Mouse (Mus musculus) right cerebral cortex, postnatal 25 days (tissue): ENCODE data around the gene Inmt.

Source experiments
- DNase-seq: peaks from one replicate; pipeline ENCODE4 v3.0.0; 2022

Inmt gene

DNA sequence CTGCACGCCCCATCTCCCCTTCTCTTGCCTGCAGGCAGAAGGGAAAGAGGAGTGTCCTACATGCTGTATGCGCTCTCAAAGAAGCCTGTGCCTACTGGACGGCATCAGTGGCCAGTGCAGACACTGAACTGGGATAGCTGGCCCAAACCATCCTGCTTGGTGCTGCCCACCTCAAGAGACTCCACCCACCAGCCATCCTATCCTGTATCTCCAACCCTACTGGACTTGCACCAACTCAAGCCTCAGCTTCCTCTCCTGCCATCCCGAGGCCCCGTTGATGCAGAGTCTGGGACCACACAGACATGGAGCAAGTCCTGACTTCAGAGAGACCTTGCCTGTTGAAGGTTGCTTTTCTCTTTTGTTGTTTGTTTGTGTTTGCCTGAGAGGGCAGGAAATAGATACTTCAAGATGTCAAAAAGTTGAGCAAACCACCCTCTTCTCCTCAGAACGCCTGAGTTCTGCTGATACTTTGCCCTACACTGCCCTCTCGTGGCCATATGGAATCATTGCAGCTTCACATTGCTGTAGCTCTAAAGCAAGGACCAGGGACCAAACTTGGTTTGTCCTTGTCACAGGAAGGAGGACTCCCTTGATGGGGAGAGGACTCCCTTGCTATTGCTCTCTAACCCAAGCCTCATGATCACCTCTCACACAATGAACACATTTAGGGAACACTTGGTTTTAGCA lies 7.9 kb downstream of the Inmt start:
- peak; percentile 68 for DNase-seq

DNA sequence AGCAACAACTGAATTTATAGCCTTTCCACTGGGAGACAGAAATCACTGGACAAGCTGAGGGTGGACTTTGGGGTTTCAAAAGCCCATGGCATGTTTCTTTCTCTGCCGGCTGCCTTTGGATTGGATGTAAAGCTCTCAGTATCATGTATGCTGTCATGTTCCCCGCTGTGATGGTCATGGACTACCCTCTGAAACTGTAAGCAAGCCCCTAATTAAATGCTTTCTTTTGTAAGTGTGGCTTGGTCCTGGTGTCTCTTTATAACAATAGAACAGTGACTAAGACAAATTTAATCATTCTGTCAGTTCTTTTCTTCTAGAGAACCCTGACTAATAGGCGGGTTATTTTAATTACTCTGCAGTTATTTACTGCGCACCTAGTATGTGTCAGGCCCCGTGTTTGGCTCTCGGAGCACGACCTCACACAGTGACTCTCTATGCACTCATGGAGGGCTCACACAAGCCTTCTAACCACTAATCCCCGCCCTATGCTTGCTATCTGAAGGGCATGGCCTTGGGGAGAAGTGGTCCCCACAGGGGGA lies 11.7 kb downstream of the Inmt start:
- DNase-seq: no peak

DNA sequence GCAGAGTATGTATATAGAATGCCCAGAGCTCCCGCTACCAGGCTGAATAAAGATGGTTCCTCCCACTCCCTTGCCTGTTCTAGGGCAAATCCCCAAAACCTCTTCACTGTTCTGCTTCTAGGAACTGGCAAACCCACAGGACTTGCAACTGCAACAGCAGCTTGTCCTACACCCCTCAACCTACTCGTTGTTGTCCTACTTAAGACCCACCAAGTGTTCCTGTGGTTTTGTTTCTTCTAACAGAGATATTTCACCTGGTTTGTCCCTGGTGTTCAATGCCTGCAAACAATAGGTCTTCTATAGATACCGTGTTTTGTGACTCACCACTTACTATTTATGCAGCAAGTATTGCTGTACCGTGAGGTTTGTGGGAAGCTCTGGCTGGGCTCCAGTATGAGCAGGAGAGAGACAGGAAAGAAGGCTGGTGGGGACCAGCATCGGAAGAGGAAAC lies 13.5 kb downstream of the Inmt start:
- peak; percentile 78 for DNase-seq

DNA sequence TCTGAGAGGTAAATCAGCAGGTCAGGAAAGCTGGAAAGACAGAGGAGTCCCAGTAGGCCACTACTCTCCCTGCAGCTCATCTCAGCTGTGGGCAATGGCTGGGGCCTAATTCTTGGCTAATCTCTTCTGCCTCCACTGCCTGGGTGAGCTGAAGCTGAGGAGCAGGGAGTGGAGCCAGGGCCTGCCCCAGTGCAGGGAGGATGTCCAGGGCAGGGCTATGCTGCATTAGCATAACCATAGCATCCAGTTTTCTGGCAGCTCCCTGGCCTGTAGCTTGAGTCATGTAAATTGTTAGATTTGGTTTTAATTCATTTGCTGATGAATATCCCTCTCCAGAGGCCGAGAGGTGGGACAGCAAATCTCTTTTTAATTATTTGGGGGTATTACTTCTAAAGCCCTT lies 15.6 kb downstream of the Inmt start:
- no peak for DNase-seq

DNA sequence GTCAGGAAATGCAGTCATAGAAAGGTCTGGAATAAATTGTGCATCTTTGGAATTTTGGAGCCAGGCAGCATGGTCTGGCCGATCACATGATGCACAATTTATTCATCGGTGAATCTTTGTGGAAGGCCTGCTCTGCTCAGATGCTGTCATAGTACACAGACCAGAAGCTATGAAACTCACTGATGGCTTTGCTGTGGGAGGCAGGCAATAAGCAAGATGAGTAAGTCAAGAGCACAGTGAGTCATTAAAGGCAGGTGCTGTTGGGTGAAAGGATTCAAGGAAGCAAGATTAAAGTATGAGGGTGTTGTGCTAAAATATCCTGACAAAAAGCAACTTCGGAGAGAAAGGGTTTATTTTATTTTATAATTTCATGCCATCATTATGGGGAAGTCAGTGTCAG lies 22.6 kb downstream of the Inmt start:
- DNase-seq: no peak

DNA sequence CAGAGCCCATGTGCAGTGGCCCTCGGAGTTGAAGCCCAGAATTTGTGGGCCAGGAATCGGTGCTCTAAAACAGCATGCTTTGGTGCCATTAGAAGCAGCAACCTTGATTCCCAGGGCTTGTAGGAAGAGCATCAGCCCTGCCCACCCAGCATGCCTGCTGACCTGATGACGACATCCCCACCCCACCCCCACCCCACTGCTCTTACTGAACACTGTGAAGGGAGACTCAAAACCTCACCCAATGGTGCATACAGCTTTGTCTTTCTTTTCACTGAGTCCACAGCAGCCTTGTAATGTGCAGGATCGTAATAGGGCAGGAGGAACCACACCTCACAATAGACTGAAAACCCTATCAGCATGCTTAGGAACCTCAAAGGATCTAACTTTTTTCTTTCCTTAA lies 28.7 kb downstream of the Inmt start:
- DNase-seq: no peak

DNA sequence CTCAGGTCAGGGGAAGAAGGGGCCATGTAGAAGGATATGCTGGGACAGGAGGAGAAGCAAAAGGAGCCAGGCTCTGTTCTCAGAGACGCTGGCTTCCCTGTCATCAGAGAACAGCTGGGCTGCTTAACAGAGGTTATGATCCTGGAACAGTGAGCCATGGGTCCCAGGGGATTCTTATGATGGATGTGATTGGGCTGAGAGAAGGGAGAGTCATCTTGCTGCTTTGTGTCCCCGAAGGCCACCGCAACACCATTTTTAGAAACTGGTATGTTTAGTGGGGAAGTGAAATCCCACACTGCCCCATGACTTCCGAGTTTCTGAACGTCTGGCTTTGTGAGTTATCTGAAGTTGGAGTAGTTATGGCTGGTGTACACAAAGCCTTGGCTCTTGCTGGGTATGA lies 29.6 kb downstream of the Inmt start:
- no peak for DNase-seq

DNA sequence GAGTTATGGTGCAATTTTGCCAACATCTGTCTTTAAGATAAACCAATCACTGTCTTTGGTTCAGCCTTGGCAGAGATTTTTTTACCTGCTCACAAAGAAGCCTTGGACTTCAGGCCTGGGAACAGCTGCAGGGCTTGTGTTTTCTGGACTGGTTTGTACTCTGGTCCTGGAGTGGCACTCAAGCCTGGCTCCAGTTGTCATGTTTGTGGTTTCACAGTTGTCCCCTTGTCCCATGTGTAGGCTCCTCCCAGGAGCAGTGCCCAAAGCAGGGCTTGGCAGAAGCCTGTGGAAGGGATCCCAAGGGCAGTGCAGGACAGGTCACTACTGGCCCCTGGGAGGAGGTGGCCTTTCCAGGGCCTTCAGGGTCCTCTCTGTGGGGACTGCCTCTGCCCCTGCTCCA lies 36.5 kb downstream of the Inmt start:
- DNase-seq: no peak

DNA sequence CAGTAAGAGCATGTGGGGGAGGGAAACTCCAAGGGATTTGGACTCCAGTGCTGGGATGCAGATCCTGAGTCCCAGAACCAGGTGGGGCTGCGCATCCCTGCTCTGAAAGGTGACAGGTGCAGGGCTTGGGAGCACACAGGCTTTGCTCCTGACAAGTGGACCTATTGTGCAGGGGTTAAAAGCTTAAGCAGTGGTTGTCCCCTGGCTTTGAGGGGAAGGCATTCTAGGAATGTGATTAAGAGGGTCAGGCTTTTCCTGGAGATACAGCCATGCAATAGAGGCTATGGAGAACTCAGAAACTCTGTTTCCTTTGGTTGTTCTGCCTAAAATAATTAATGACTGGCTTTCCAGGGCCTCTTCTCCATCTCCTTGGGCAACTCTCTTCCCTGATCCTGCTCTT lies 41.4 kb downstream of the Inmt start:
- no peak for DNase-seq

DNA sequence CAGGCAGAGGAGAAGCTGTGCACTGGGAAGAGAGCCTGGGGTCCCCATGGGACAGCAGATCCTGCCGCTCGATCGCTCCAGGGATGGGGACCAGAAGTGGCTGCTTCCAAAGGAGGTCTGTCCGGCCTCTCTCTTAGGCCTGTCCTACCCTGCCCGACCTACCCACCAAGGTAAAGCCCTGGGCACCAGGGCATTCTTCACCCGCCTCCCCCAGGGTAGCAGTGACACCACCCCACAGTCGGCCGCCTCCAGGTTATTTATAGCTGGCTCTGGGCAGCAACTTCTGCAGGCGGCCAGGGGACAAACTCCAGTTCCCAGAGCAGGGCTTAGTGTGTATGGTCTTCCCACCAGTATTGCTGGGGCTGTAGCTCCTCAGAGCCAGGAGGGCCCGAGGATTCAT lies 42.0 kb downstream of the Inmt start, which contains the start of gene Crhr2:
Gene Crhr2 (minus strand): TSS at position 223 of the 400 bp plus-strand sequence.
- no peak for DNase-seq

DNA sequence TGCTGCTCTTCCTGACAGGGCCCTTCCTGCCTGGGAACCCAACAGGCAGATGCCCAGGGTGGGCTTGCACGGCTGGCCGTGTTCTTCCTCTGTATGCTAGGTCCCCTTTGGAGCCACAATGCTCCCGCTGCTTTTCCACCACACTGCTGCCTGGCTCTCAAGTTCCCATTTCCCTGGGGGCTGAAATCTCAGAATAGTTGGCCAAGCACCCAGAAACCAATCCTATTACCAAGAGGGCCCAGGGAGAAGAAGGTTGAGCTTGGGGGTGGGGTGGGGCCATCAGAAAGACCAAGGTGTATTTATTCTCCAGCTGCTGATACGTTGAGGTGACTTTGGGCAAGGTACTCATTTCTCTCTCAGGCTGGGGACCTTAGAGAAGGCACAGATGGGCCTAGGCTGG lies 43.5 kb downstream of the Inmt start:
- no peak for DNase-seq

DNA sequence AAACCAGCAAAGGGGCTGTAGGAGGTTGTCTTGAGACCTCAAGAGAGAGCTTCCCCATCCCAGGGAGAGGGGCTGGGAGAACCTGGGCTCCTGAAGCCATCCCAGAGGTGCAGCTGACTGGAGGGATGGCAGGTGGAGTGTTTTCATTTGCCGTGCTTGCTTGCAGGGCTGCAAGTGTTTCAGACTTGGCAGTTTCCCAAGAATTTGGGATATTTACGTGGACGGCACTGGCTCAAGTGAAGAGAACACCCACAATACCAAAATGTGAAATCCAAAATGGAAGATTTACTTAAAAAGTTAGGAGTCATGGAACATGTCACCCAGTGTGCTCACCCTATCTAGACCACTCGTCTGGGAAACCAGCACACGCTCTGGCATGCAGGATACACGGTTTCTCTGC lies 44.2 kb downstream of the Inmt start:
- DNase-seq: no peak

DNA sequence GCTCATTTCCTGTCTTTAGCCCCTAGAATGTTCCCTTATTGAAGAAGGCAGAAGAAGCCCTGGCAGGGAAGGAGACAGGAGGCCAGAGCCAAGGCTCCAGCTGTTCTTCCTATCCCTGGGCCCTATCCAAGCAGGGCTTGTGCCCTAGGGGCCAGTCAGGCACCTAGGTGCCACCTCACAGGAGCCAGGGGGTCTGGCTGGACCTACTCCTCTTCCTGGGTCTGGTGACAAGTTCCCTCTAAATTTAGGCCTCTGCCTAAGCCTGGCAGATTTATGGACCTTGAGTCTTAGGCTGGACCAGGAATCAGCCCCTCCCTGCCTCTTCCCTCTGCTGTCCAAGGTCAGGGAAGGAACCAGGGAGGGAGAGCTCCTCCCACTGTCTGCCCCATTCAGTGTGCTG lies 46.5 kb downstream of the Inmt start:
- no peak for DNase-seq

DNA sequence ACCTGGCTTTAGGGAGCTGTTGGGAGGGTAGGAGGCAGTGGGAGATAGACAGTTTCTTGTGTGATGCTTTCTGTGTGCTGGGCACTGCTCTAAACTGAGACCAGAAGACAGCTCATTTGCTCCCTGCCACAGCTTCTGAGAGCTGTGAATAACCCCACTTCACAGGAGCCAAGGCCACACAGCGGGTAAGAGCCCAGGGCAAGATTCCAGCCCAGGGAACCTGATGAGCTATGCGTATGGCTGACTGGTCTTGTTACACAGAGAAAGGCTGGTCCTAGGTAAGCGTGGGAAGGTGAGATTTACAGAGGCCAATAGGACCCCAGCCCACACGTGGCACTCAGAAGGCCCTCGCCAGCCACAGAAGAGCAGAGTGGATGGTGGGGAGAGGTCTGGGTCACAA lies 48.3 kb downstream of the Inmt start:
- DNase-seq: no peak

DNA sequence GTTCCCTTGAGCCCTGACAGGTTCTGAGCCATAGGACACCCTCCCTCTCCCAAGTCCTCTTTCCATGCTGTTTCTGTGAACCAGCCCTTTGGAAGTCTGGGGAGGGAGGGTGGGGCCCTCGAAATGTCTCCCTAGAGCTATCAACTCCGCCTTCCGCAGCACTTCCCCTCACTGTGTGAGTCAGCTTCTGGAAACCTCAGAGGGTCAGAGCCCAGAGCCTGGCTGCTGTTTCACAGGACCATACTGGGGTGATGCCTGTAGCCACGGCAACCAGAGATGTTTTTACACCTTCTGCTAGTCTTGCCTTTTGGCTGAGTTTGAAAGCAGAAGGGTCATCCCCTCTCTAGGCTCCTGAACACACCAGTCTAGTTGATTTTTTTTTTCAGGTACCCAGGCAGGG lies 51.8 kb downstream of the Inmt start:
- no peak for DNase-seq
